Mouse (Mus musculus): Measurements from ENCODE around the gene Gp1ba. TPM values are rescaled to one million over a fixed set of nuclear protein-coding genes. Genes with fewer than 3 reads are reported as not detected.

Gp1ba gene
- total and polyA plus RNA-seq, 3 experiments = 0.25 to 0.84 TPM; not detected in 1

DNA sequence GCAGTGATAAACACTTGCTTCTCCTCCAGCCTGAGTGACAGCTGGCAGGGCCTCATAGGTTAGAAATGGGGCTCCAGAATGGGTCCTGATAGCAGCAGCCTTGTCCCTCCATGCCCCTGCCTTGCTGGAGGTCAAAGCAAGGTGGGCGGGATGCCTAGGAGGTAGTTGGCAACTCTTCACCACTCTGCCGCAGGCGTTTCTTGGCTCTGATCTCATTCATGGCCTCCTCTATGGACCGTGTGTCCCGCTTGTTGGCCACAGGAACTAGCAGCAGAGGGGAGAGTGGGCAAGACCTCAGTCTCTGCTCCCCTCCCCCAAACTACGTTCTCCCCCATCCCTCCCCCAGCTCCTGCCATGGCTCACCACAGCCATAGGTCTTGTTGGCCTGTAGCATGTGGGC lies 25.0 kb downstream of the Gp1ba start:
- no peak for TF ChIP-seq TCF12 (IDR thresholded peaks at IDR 0.05; ENCODE audit: low read depth, low read length)
- DNase-seq (ENCODE audit: extremely low read depth) = no peak

DNA sequence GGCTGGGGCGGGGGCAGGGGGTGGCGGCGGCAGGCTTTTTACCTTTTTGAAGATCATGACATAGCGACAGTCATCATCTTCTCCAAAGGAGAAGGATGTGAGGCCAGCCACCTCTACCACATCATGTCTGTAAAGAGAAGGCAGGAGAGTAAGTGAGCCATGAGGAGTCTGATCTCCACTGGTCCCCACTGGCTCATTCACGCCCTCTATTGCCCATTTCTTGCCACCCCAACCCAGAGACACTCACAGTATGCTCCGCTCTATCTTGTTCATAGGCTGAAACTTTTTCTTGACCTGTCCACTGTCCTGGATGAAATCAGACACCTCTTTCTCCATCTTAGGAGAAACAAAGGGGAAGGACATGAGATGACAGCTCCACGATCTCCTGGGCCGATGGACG lies 25.8 kb downstream of the Gp1ba start:
- Histone ChIP-seq H3K79me2 (replicated peaks; ENCODE audit: control insufficient read depth, extremely low read depth, insufficient read depth, poor library complexity, severe bottlenecking) (peaks cover 22% of the 10 kb centered on the region), H3K27me3 (replicated peaks) (no peaks in the 10 kb centered on the region), H3K4me1 (ENCODE audit: control insufficient read depth in 1 of 2, insufficient read depth in 2 of 2) (peaks cover 10 to 19% of the 10 kb centered on the region in 2 experiments), H3K9me3 (replicated peaks; ENCODE audit: low read length) (no peaks in the 10 kb centered on the region), H3K4me2 (ENCODE audit: insufficient read depth, low read depth, poor library complexity, severe bottlenecking) (no peak overlapping the region), H3K9ac (ENCODE audit: insufficient read depth, low read depth) (no peak overlapping the region), H3K36me3 (replicated peaks in 1 of 2; ENCODE audit: control insufficient read depth in 1 of 2, insufficient read depth in 1 of 2, low read length in 1 of 2) (peaks cover 46 to 77% of the 10 kb centered on the region in 2 experiments), H3K4me3 (replicated peaks in 1 of 3; ENCODE audit: low read depth in 2 of 3, low read length in 2 of 3, poor library complexity in 1 of 3) (no peak overlapping the region), H3K27ac (ENCODE audit: insufficient read depth, low read depth) (no peak overlapping the region)
- no peak for TF ChIP-seq TCF12 (IDR thresholded peaks at IDR 0.05; ENCODE audit: low read depth, low read length)
- no peak for TF ChIP-seq EP300 (IDR thresholded peaks at IDR 0.05; ENCODE audit: low read length)
- no peak for TF ChIP-seq RCOR1 (conservative IDR thresholded peaks at IDR 0.05; ENCODE audit: low read depth, low read length)
- TF ChIP-seq ZKSCAN1 (IDR thresholded peaks at IDR 0.05; ENCODE audit: borderline replicate concordance, low read depth, low read length) = no peak
- TF ChIP-seq ZC3H11A (IDR thresholded peaks at IDR 0.05; ENCODE audit: low read depth, low read length) = no peak
- TF ChIP-seq ELF1 (IDR thresholded peaks at IDR 0.05; ENCODE audit: low read depth, low read length) = no peak
- TF ChIP-seq CHD1 (IDR thresholded peaks at IDR 0.05; ENCODE audit: low read depth, low read length) = no peak
- TF ChIP-seq ETS1 (conservative IDR thresholded peaks at IDR 0.05; ENCODE audit: low read depth, low read length) = no peak
- no peak for TF ChIP-seq IRF4 (IDR thresholded peaks at IDR 0.05; ENCODE audit: low read depth, low read length)
- peak in 1 of 2 experiments; percentile 51; a peak in 2 of 4 replicates for TF ChIP-seq CTCF (conservative IDR thresholded peaks at IDR 0.05 in 1 of 2, IDR thresholded peaks at IDR 0.05 in 1 of 2; ENCODE audit: low read depth in 2 of 2, low read length in 2 of 2)
- no peak for TF ChIP-seq TBP (conservative IDR thresholded peaks at IDR 0.05; ENCODE audit: low read depth, low read length)
- TF ChIP-seq MXI1 (IDR thresholded peaks at IDR 0.05; ENCODE audit: low read depth, low read length) = no peak
- TF ChIP-seq KAT2A (IDR thresholded peaks at IDR 0.05; ENCODE audit: insufficient replicate concordance, low read length) = no peak
- TF ChIP-seq RAD21 (IDR thresholded peaks at IDR 0.05; ENCODE audit: low read depth, low read length) = peak; percentile 34
- no peak for DNase-seq (ENCODE audit: extremely low read depth)
- dilution Hi-C loops (cut with MboI; ENCODE audit: extremely low pct_ligation_motif_present, extremely low pct_unique_long_range_greater_than_20kb, low sequenced_read_pairs) (no loop called here), in situ Hi-C loops (cut with MboI; ENCODE audit: low pct_ligation_motif_present, low pct_unique_long_range_greater_than_20kb, low sequenced_read_pairs) (no loop called here)

More for the DNA sequence above, 25.0 kb downstream of the Gp1ba start:
- Histone ChIP-seq H3K27me3 (replicated peaks) (no peaks in the 10 kb centered on the region), H3K4me2 (ENCODE audit: insufficient read depth, low read depth, poor library complexity, severe bottlenecking) (no peak overlapping the region), H3K4me3 (replicated peaks in 1 of 3; ENCODE audit: low read depth in 2 of 3, low read length in 2 of 3, poor library complexity in 1 of 3) (no peak overlapping the region), H3K79me2 (replicated peaks; ENCODE audit: control insufficient read depth, extremely low read depth, insufficient read depth, poor library complexity, severe bottlenecking) (peaks cover 22% of the 10 kb centered on the region), H3K36me3 (replicated peaks in 1 of 2; ENCODE audit: control insufficient read depth in 1 of 2, insufficient read depth in 1 of 2, low read length in 1 of 2) (peaks cover 46 to 83% of the 10 kb centered on the region in 2 experiments), H3K9me3 (replicated peaks; ENCODE audit: low read length) (no peaks in the 10 kb centered on the region), H3K4me1 (ENCODE audit: control insufficient read depth in 1 of 2, insufficient read depth in 2 of 2) (peaks cover 10 to 19% of the 10 kb centered on the region in 2 experiments), H3K27ac (ENCODE audit: insufficient read depth, low read depth) (no peak overlapping the region), H3K9ac (ENCODE audit: insufficient read depth, low read depth) (no peak overlapping the region)
- in situ Hi-C loops (cut with MboI; ENCODE audit: low pct_ligation_motif_present, low pct_unique_long_range_greater_than_20kb, low sequenced_read_pairs) = no loop called here
- dilution Hi-C loops (cut with MboI; ENCODE audit: extremely low pct_ligation_motif_present, extremely low pct_unique_long_range_greater_than_20kb, low sequenced_read_pairs) = no loop called here

GRCm38 (mm10) chr11:70666687-70667086 lies 27.8 kb downstream of the Gp1ba start:
- H3K27me3 ChIP-seq (replicated peaks) = no peaks in the 10 kb centered on the region
- H3K4me1 ChIP-seq (ENCODE audit: control insufficient read depth in 1 of 2, insufficient read depth in 2 of 2) = peaks cover 10 to 36% of the 10 kb centered on the region in 2 experiments
- H3K4me2 ChIP-seq (ENCODE audit: insufficient read depth, low read depth, poor library complexity, severe bottlenecking) = no peak overlapping the region
- peaks cover 51 to 72% of the 10 kb centered on the region in 2 experiments for H3K36me3 ChIP-seq (replicated peaks in 1 of 2; ENCODE audit: control insufficient read depth in 1 of 2, insufficient read depth in 1 of 2, low read length in 1 of 2)
- no peak overlapping the region for H3K4me3 ChIP-seq (replicated peaks in 1 of 3; ENCODE audit: low read depth in 2 of 3, low read length in 2 of 3, poor library complexity in 1 of 3)
- H3K79me2 ChIP-seq (replicated peaks; ENCODE audit: control insufficient read depth, extremely low read depth, insufficient read depth, poor library complexity, severe bottlenecking) = peaks cover 22% of the 10 kb centered on the region
- H3K9me3 ChIP-seq (replicated peaks; ENCODE audit: low read length) = no peaks in the 10 kb centered on the region
- dilution Hi-C loops (cut with MboI; ENCODE audit: extremely low pct_ligation_motif_present, extremely low pct_unique_long_range_greater_than_20kb, low sequenced_read_pairs) = no loop called here
- no peak overlapping the region for H3K9ac ChIP-seq (ENCODE audit: insufficient read depth, low read depth)
- in situ Hi-C loops (cut with MboI; ENCODE audit: low pct_ligation_motif_present, low pct_unique_long_range_greater_than_20kb, low sequenced_read_pairs) = no loop called here
- no peak for DNase-seq (ENCODE audit: extremely low read depth)
- H3K27ac ChIP-seq (ENCODE audit: insufficient read depth, low read depth) = no peak overlapping the region
- no peak for TF ChIP-seq TBP (conservative IDR thresholded peaks at IDR 0.05; ENCODE audit: low read depth, low read length)
- no peak for TF ChIP-seq ETS1 (conservative IDR thresholded peaks at IDR 0.05; ENCODE audit: low read depth, low read length)
- TF ChIP-seq JUN (IDR thresholded peaks at IDR 0.05; ENCODE audit: insufficient read depth, low read depth, low read length) = no peak
- TF ChIP-seq SMC3 (IDR thresholded peaks at IDR 0.05; ENCODE audit: low read depth, low read length) = no peak
- TF ChIP-seq JUND (conservative IDR thresholded peaks at IDR 0.05; ENCODE audit: low read depth, low read length) = no peak
- TF ChIP-seq KAT2A (IDR thresholded peaks at IDR 0.05; ENCODE audit: insufficient replicate concordance, low read length) = no peak
- no peak for TF ChIP-seq POLR2AphosphoS2 (IDR thresholded peaks at IDR 0.05; ENCODE audit: low read depth, low read length)
- no peak for TF ChIP-seq MEF2A (IDR thresholded peaks at IDR 0.05; ENCODE audit: borderline replicate concordance, low read depth, low read length)
- TF ChIP-seq RAD21 (IDR thresholded peaks at IDR 0.05; ENCODE audit: low read depth, low read length) = no peak
- no peak for TF ChIP-seq ZKSCAN1 (IDR thresholded peaks at IDR 0.05; ENCODE audit: borderline replicate concordance, low read depth, low read length)
- TF ChIP-seq USF2 (conservative IDR thresholded peaks at IDR 0.05; ENCODE audit: low read depth, low read length) = no peak
- TF ChIP-seq MAZ (IDR thresholded peaks at IDR 0.05; ENCODE audit: low read depth, low read length) = no peak
- no peak for TF ChIP-seq ELF1 (IDR thresholded peaks at IDR 0.05; ENCODE audit: low read depth, low read length)
- no peak for TF ChIP-seq EP300 (IDR thresholded peaks at IDR 0.05; ENCODE audit: low read length)
- TF ChIP-seq NELFE (IDR thresholded peaks at IDR 0.05; ENCODE audit: low read depth, low read length) = no peak
- no peak for TF ChIP-seq RCOR1 (conservative IDR thresholded peaks at IDR 0.05; ENCODE audit: low read depth, low read length)
- TF ChIP-seq TCF12 (IDR thresholded peaks at IDR 0.05; ENCODE audit: low read depth, low read length) = no peak
- no peak for TF ChIP-seq MAX (IDR thresholded peaks at IDR 0.05; ENCODE audit: low read length)
- no peak for TF ChIP-seq CTCF (conservative IDR thresholded peaks at IDR 0.05 in 1 of 2, IDR thresholded peaks at IDR 0.05 in 1 of 2; ENCODE audit: low read depth in 2 of 2, low read length in 2 of 2)

Measured in CH12.LX (cell line).